Mouse (Mus musculus) large intestine, adult 2 months (tissue): ENCODE data around the gene Igsf11. TPM values are rescaled to one million over a fixed set of nuclear protein-coding genes. Genes with fewer than 3 reads are reported as not detected.
"Not testable (repeated sequence)": the region's sequence is repeated elsewhere in the genome, so short reads cannot be mapped to it uniquely, and the experiment has no call there.

ENCODE experiments used
- DNase-seq: peaks from one replicate; pipeline ENCODE4 v3.0.0-alpha.2; 2012; ENCODE audit warnings: low read depth, low spot score
- WGBS: fragments of 180-500 bp; shearing (Covaris S2); methylation state at CpG from one replicate; pipeline ENCODE4 v1.1.7; 2018; 5-methylcytosine and 5-hydroxymethylcytosine counted together
- polyA plus RNA-seq: library from polyadenylated mRNA; depleted of rRNA; stranded (reverse); fragments of >200 nt; gene quantifications from 2 replicates; pipeline ENCODE4 v1.2.3, GENCODE M21; 2012

The Igsf11 gene
- polyA plus RNA-seq, 1 experiment: 0.30 TPM

DNA sequence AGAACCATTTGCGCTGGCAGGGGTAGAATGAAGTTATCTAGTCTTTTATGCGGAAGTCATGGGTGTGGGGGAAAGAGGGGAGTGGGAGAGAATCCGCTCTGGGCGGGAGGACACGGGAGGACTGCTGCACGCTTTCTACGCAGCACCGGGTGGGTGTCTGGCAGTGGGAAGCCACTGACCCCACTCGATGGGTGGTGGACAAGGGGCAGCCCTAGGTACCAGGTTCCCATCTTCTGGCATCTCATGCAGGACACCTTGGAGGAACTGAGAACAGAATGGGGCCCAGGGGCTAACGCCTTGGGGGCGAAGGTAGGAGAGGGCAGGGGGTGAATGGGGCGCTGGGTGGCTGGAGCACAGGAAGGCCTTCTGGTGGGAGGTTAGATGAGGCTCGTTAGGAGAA is 83.7 kb downstream of the Igsf11 start:
- WGBS: 68% methylated on average over 13 of the region's 13 CpGs
- DNase-seq: no peak

DNA sequence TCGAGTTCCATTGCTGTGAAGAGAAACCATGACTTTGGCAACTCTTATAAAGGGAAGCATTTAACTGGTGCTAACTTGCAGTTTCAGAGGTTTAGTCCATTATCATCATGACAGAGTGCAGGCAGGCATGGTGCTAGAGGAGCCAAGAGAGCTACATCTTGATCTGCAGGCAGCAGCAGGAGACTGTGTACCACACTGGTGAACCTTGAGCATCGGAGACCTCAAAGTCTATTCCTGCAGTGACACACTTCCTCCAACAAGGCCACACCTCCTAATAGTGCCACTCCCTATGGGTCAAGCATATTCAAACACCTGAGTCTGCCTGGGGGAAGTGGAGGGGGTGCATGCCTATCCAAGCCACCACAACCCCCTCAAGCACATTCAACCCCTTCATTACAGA is 86.1 kb downstream of the Igsf11 start:
- WGBS: 67% methylated on average over 2 of the region's 2 CpGs

DNA sequence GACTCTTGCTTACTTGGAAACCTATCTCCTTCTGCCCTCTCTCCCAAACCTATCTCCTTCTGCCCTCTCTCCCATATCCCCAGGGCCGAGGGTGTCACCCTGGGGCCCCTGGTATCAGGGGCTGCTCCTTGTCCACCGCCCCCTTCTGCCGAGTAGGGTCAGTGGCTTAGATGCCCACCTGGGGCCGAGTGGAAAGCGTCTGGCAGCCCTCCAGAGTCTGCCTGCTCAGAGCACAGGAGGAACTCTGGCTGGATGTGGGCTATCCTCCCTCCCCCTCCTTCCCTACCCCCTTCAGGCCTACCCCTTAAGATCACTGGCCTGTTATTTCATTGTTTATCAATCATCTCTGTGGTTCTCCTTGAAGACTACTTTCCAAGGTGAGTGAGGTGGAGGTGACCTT is 88.1 kb downstream of the Igsf11 start:
- DNase-seq: no peak
- 55% methylated on average over 5 of the region's 5 CpGs for WGBS

More for the DNA sequence above, 86.1 kb downstream of the Igsf11 start:
- no peak for DNase-seq

DNA sequence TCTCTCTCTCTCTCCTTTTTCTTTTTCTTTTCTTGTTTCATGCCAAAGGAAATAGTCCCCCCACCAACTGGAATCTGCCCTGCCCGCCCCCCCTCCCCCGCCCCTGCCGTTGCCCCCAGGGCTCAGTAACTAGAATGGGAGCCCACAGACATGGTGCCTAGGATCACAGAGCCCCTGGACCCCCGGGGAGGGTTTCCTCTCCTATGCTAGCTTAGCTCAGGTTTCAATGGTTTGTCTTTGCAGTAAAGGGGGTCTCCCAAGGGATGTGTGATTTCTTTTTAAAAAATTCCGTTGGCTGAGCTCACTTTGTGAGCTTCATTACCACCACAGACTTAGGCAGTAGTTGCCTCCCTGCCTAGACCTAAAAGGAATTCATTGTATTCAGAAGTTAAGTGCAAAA is 89.6 kb downstream of the Igsf11 start:
- DNase-seq: no peak
- 28% methylated on average over 5 of the region's 5 CpGs for WGBS

DNA sequence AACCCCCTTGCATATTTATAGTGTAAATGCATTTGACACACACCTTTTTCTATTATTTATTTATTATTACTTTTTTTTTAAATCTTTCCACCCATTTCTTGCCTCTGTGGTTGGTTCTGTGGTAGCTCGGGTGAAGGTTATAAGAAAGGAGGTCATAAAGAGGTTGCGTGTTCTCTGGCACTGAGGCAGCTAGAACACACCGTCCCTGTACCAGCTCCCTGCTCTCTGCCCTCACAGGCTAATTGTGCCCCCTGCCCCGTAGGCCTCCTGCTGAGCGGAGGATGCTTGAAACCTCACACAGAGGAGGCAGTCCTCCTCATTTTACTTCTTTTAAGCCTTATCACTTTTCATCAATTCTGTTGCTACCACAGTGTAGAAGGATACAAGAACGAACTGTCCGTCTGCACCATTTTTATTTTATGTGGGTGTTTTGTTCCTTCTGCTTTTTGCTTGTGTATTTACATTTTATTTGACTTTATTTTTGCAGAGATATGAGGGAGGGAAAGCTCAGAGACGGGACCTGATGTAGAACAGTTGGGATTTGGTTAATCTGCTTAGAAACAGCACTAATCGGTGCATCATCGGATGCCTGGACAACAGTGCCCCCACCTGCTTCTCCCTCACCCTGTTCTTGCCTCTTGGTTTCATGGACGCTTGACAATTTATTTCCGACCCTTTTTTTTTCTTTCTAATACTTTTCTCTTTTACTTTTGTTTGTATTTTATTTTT is 90.2 kb downstream of the Igsf11 start:
- whole genome bisulfite sequencing: 55% methylated on average over 12 of the region's 12 CpGs
- no peak for DNase-seq

DNA sequence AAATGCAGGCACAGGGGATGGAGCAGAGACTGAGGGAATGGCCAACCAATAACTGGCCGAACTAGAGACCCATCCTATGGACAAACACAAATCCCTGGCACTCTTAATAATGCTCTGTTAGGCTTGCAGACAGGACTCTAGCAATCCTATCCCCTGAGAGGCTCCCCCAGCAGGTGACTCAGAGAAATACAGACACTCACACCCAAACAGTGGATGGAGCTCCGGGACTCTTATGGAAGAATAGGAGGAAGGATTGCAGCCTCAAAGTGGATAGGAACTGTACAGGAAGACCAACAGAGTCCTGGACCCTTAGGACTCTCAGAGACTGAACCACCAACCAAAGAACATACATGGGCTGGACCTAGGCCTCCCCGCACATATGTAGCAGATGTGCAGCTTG is 91.4 kb downstream of the Igsf11 start:
- WGBS: 77% methylated on average over 3 of the region's 3 CpGs
- not testable (repeated sequence) for DNase-seq

DNA sequence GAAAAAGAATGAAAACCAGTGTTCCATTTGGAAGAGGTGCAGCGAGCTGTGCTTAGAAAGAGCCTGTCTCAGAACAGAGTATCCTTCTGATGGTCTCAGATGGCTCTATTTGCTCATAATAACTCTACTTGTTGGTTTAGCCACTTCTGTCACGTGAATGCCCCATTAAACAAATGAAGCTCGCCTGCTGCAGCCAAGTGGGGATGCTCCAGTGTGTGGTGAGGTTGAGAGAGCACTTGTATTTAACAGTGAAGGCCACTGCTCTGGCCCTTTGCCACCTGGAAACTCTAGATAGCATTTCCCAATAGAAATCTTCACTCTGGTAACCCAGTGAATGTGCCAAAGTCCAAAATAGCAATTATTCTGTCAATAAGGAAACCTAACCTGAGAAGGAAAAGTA is 92.9 kb downstream of the Igsf11 start:
- no peak for DNase-seq
- WGBS: 23% methylated on average over 3 of the region's 3 CpGs

DNA sequence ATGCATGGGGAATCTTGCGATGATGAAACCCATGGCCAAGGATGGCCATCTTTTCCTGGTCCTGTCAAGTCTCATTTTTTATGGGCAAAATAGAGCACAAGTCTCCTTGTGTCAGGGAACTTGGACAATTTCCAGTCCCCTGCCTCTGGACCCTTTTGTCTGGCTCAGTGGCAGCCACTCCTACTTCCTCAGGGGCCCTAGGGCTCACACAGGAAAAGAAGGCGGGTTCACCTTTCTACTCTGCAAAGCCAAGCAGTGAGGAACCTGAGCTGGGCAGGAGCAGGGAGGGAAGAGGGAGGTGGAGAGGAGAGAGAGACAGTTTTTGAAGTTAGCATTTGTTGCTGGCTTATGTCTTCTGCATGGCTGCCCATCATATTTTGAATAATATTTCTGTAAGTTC is 93.9 kb downstream of the Igsf11 start:
- WGBS: 59% methylated on average over 2 of the region's 2 CpGs
- no peak for DNase-seq

DNA sequence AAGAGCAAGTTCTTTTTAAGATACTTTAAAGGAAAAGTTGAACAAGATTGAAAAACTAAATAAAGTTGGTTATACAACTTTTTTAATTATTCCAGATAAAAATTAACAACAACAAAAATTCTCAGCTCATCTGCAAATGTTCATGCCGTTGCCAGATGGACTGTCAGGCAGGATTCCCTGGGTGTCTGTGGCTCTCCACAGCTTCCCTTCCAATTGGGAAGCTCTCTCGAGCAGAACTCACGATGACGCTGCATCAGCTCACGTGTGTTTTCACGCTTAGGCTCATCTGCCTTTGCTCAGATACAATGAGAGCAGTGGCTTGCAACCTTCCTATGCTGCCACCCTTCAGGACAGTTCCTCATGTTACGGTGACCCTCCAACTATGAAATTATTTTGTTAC is 101.2 kb downstream of the Igsf11 start:
- 88% methylated on average over 7 of the region's 7 CpGs for WGBS
- DNase-seq: no peak

DNA sequence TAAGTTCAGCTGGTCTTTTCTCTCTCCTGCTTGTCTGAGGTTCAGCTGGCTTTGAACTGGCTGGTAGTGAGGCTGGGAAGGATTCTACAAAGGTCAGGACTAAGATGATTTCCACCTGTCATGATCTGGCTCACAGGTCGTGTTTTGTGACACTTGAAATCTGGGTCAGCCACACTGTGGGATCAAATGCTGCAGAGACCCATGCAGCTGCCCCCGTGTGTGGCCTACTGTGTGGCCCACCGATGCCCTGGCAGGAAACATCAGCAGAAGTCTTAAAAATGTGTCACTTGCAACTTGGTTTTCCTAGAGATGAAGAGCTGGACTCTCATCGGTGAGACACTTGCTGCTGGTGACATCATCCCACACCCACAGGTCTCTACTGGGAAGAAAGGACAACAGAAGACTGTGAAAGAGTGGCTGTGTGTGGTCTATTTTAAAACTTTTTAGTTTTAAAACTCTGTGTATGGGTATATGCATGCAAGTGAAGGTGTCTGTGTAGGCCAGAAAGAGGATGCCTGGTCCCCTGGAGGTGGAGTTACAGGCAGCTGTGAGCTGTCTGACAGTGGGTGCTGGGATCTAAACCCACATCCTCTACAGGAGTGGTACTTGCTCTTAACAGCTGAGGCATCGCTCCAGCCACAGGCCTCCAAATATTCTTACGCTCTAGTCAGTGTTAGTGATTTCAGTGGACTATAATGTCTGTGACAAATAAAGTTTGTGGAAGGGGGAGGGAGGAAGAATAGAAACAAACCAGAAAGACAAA is 106.2 kb downstream of the Igsf11 start:
- no peak for DNase-seq
- 82% methylated on average over 6 of the region's 6 CpGs for WGBS

DNA sequence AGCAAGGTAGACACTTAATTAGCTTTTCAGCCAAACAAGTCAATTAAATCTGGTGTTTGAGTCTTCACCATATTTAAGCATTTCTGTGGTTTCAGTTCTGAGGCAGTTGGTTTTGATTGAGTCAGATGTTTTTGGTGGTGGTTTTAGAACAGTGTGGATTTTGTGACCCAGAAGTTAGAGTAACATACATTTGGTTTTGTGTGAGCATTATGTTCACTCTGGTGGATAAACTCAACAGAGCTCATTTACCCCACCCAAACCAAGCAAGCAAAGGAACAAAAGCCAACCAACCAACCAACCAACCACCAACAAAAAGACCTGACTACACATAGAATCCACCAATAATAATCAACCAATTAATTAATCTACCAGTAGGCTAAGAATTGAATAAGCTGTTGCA is 106.8 kb downstream of the Igsf11 start:
- DNase-seq: no peak

DNA sequence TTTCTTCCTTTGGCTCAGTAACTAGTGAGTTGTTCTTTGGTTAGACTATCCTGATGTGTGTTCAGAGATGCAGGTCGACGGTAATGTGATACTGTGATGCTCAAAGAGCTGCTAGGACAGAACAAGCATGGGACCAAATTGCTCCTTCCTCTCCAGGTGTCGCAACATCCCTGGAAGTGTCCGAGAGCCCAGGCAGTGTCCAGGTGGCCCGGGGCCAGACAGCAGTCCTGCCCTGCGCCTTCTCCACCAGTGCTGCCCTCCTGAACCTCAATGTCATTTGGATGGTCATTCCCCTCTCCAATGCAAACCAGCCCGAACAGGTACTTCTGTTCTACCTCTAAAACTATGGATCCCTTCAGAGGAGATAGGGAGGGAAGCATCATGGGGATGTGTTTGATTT is 114.5 kb downstream of the Igsf11 start:
- no peak for DNase-seq
- WGBS: 88% methylated on average over 7 of the region's 7 CpGs

DNA sequence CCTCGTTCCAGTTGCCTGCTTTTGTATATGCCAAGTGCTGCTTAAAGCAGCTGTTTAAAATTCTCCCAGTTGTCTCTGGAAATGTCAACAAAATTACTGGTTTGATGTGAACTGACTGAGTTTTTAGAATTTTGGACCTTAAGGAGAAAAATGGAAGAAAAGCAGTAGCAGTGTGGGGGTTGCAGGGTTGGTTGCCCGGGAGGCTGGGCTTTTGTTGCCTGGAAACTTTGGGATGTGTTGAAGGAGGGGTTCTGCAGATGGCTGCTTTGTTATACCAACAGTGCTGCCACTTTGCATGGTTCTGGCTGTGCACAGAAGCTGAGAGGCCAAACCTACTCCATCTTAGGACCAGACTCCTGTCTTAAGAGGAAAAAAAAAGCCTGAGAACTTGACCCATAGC is 127.0 kb downstream of the Igsf11 start:
- WGBS: 68% methylated on average over 2 of the region's 2 CpGs
- no peak for DNase-seq

DNA sequence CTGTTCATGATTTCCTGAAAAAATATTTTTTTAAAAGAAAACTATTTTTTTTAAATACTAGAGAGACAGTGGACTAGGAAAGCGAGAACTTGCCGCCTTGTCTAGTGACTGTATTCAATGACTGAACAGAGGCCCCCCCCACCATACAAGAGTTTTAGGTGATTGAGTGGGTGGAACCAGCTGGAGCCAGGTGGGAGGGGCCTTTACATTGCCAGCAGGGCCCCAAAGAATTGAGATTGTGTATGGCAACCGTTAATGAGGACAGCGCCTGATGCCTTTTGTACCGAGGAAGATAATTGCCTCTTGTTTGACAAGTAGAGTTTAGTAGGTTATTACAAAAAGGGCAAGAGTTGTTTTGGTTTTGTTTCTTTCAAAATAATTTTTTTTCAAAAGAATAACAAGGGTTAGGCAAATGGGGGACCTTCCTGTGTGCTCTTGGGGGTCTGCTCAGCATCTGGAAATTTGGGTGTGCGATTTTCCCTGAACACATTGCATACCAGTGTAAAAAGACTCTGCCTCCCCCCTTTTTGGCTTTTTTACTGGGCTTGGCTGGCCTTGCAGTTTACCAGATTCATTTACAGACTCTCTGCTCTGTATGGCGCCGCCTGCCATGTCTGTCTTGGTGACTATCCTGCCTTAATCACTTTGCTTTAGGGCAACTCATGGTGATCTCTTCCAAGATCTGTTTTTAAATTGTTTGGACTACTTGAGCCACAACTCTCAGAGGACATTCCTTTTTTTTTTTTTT is 133.7 kb downstream of the Igsf11 start:
- no peak for DNase-seq
- 67% methylated on average over 8 of the region's 8 CpGs for whole genome bisulfite sequencing

DNA sequence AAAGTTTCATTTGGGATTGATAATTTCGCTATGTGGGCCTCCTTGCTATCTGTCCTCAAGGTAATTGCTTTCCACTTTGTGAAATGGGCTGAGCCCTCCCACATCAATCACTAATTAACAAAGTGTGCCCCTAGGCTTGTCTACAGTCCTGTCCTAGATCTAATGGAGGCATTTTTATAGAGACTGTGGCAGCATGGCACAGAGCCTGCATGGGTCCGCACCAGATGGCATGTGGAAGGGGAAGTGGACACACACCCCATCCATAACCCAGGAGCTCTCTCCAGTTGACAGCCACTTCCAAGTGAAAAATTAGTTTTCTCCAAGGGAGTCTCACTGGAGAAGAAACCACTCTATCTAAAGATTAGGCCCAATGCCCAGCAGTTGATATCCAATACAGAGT is 138.9 kb downstream of the Igsf11 start:
- WGBS: 87% methylated on average over 2 of the region's 2 CpGs
- DNase-seq: no peak

DNA sequence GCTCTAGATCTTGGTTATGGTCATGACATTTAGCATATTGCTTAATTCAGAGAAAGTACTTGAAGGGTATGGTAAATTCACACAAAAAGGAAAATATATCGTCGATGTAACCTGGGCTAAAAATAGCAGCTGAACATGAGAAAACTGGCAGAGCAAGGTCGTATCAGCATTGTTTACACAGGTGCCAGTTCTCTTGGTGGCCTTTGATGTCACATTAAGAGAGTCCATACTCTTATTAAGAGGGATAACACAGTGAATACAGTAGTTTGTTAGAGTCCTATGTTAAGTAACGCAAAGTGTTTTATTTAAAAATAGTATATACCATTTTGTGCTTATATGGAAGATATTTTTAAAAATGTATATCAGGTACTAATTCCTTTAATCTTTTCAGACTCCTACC is 144.8 kb downstream of the Igsf11 start:
- DNase-seq: no peak
- WGBS: 21% methylated on average over 4 of the region's 4 CpGs

DNA sequence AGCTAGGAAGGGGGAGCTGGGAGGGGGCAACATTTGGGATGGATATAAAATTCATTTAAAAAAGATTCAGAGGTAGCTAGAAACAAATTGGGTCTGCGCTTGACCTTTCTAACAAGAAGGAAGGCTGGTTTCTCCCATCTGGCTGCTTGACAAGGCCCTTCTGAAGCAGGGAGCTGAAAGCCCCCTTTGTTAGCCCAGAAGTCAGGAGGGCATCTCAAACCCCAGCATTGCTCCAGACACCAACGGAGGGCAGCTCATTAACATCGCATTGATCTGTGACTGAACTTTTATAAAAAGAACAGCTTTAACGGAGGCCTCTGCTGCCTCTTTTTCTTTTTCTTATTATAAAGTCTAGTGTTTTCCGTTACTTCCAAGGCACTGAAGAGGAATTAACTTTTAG is 151.9 kb downstream of the Igsf11 start:
- DNase-seq: no peak
- 69% methylated on average over 5 of the region's 5 CpGs for WGBS

DNA sequence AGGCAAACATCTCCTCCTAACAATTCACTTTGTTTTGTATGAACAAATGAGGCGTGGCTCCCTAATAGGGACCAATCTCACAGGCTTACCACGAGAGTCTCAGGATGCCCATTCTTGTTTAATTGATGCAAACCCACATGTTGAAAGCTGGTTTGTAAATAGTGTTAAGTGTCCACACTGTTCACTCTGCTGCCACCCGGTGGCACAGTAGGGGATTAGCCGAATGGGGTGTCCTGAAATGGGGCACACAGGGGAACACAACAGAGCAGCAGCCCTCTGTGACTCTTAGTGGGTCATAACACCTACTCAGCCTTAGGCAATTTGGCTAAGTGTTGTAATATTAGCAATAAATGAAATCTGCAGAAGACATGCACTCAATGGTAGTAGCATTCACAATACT is 156.4 kb downstream of the Igsf11 start:
- 4% methylated on average over 4 of the region's 4 CpGs for WGBS
- DNase-seq: no peak

DNA sequence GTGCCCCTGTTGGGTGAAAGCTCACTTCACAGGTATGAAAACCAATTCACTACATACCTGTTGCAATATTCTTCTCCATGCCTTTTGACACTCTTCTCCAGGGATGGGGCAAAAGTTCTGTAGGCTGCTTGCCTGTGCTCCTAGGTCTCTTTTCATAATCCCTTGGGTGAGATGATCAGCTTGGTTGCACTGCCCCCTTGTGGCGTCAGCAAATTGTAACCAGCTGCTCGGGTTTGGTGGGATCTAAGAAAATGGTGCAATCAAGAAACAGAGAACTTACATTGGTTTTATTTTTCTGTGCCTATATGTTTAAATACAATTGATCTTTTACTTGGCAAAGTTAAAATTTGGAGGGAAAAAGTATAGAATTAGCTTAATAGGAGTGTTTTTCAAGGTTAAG is 160.5 kb downstream of the Igsf11 start:
- DNase-seq: peak; percentile 13
- WGBS: 3% methylated on average over 2 of the region's 2 CpGs

DNA sequence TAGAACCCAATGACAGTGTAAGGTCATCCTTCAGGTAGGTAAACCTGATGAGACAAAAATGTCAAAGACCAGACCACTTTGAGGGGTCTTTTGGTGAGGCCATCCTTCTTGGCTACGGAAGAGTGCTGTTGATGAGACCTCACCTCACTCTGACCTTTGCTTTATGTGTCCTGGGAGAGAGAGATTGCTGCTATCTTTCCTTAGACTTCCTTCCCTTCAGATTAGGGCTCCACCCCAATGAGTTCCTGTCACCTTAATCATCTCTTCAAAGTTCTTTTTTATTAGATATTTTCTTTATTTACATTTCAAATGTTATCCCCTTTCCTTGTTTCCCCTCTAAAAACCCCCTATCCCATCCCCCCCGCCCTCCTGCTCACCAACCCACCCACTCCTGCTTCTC is 161.3 kb downstream of the Igsf11 start:
- DNase-seq: no peak
- 71% methylated on average over 2 of the region's 2 CpGs for WGBS

DNA sequence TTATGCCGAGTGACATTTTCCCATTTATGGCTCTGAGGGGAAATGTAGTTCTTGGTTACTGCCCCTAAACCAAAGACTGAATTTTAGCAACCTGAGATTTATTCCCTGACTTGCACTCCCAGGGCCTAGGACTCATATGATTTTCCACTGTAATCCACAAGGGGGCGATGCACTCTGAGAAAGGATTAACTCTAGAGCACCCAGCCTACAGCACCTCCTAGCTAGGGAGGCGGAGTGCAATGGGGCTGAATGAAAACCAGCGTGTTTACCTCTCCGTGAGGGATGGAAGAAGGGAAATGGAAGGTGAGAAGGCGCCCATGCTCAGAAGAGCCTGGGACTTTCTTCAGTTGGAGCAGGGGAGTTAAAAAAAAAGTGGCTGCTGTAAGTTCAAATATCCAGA is 163.6 kb downstream of the Igsf11 start:
- WGBS: 20% methylated on average over 6 of the region's 6 CpGs

More for the DNA sequence above, 163.6 kb downstream of the Igsf11 start:
- no peak for DNase-seq
